Mouse (Mus musculus): ENCODE measurements at regions not wholly inside any gene's neighbourhood (a gene's known extent, or its start where the extent isn't known, plus 50 kb on each side); places are given as distances from the start of the nearest gene placed in this dataset.

- H3K4me3 ChIP-seq (replicated peaks; ENCODE audit: low read length): no peak overlapping the region
- H3K9me3 ChIP-seq (ENCODE audit: control insufficient read depth, low read length): no peaks in the 10 kb centered on the region
- H3K9ac ChIP-seq (ENCODE audit: low read depth, low read length, severe bottlenecking): no peak overlapping the region
- no peak overlapping the region for H3K27ac ChIP-seq (replicated peaks; ENCODE audit: low read depth, low read length)
- H3K36me3 ChIP-seq (ENCODE audit: control insufficient read depth, insufficient read depth, low read length): no peaks in the 10 kb centered on the region
- no peaks in the 10 kb centered on the region for H3K27me3 ChIP-seq (ENCODE audit: control insufficient read depth, insufficient read depth, low read length)
- DNase-seq (ENCODE audit: low spot score): no peak
- H3K4me2 ChIP-seq (replicated peaks; ENCODE audit: low read depth, low read length, severe bottlenecking): no peak overlapping the region
- no peak for ATAC-seq (ENCODE audit: low FRiP score, low read depth)
- WGBS: 73% methylated on average over 3 of the region's 3 CpGs
- no peak for TF ChIP-seq POLR2A (IDR thresholded peaks at IDR 0.05; ENCODE audit: borderline replicate concordance, extremely low read depth, insufficient read depth, insufficient read length)
- H3K4me1 ChIP-seq (ENCODE audit: control insufficient read depth, insufficient read depth, low read length): no peaks in the 10 kb centered on the region
These were observed 529.4 kb downstream of the Pdha2 start for GRCm38 (mm10) chr3:140682794-140683193.

GRCm38 (mm10) chr3:140645785-140646388, 566.3 kb downstream of the Pdha2 start:
- no peak overlapping the region for H3K27ac ChIP-seq (replicated peaks; ENCODE audit: low read depth, low read length)
- no peak for TF ChIP-seq POLR2A (IDR thresholded peaks at IDR 0.05; ENCODE audit: borderline replicate concordance, extremely low read depth, insufficient read depth, insufficient read length)
- no peak overlapping the region for H3K4me3 ChIP-seq (replicated peaks; ENCODE audit: low read length)
- H3K4me2 ChIP-seq (replicated peaks; ENCODE audit: low read depth, low read length, severe bottlenecking): no peak overlapping the region
- no peaks in the 10 kb centered on the region for H3K4me1 ChIP-seq (ENCODE audit: control insufficient read depth, insufficient read depth, low read length)
- no peak overlapping the region for H3K9ac ChIP-seq (ENCODE audit: low read depth, low read length, severe bottlenecking)
- no peaks in the 10 kb centered on the region for H3K9me3 ChIP-seq (ENCODE audit: control insufficient read depth, low read length)
- H3K36me3 ChIP-seq (ENCODE audit: control insufficient read depth, insufficient read depth, low read length): no peaks in the 10 kb centered on the region
- H3K27me3 ChIP-seq (ENCODE audit: control insufficient read depth, insufficient read depth, low read length): no peaks in the 10 kb centered on the region
- DNase-seq (ENCODE audit: low spot score): no peak
- ATAC-seq (ENCODE audit: low FRiP score, low read depth): no peak
- WGBS: 66% methylated on average over 9 of the region's 9 CpGs

GRCm38 (mm10) chr3:140619885-140620284, 592.3 kb downstream of the Pdha2 start:
- Histone ChIP-seq H3K4me1 (ENCODE audit: control insufficient read depth, insufficient read depth, low read length) (no peaks in the 10 kb centered on the region), H3K9ac (ENCODE audit: low read depth, low read length, severe bottlenecking) (no peak overlapping the region), H3K4me3 (replicated peaks; ENCODE audit: low read length) (no peak overlapping the region), H3K4me2 (replicated peaks; ENCODE audit: low read depth, low read length, severe bottlenecking) (no peak overlapping the region), H3K27me3 (ENCODE audit: control insufficient read depth, insufficient read depth, low read length) (no peaks in the 10 kb centered on the region), H3K36me3 (ENCODE audit: control insufficient read depth, insufficient read depth, low read length) (no peaks in the 10 kb centered on the region), H3K27ac (replicated peaks; ENCODE audit: low read depth, low read length) (no peak overlapping the region), H3K9me3 (ENCODE audit: control insufficient read depth, low read length) (no peaks in the 10 kb centered on the region)
- DNase-seq (ENCODE audit: low spot score): no peak
- 76% methylated on average over 3 of the region's 3 CpGs for WGBS
- ATAC-seq (ENCODE audit: low FRiP score, low read depth): no peak
- TF ChIP-seq POLR2A (IDR thresholded peaks at IDR 0.05; ENCODE audit: borderline replicate concordance, extremely low read depth, insufficient read depth, insufficient read length): no peak
